Mouse (Mus musculus) liver, adult 2 months (tissue): ENCODE results near the gene Srp14.

Experiments used
- CTCF ChIP-seq: fragments of 200-500 bp; IDR thresholded peaks from 2 replicates; pipeline ENCODE4 v1.5.1; 2011; ENCODE audit warnings: low read depth, low read length, control low read depth
- POLR2A ChIP-seq: fragments of 200-500 bp; IDR thresholded peaks from 2 replicates; pipeline ENCODE4 v1.6.1; 2011; ENCODE audit warnings: low read length, control low read depth; ENCODE audit not compliant: insufficient read depth; ENCODE audit errors: extremely low read depth

- TF ChIP-seq CTCF (no peak), POLR2A (no peak)
Observed at GRCm38 (mm10) chr2:118512418-118513377, 33.2 kb upstream of the Srp14 start.
